8 mouse cellular contexts compared by ENCODE assay signal in genomic region chr17:29711076-29711744, GRCm38 (mm10). TPM values are rescaled to one million over a fixed set of nuclear protein-coding genes. Genes with fewer than 3 reads are reported as not detected.
DNase-seq lines count a peak whose midpoint lies in the region; ATAC-seq and TF ChIP-seq lines count a peak whose summit lies in the region.

No protein-coding gene starts in this region.

- H3K9me3 ChIP-seq in forebrain, embryonic 14.5 days (replicated peaks; ENCODE audit: control insufficient read depth, low read length), result no peaks in the 10 kb centered on the region
- H3K9me3 ChIP-seq in limb, embryonic 14.5 days (ENCODE audit: control insufficient read depth, low read length), result no peaks in the 10 kb centered on the region

- peak overlapping the region; percentile 33 for H3K9ac ChIP-seq in forebrain, embryonic 14.5 days (ENCODE audit: low read length)
- no peak overlapping the region for H3K9ac ChIP-seq in limb, embryonic 14.5 days (ENCODE audit: low read depth, low read length, severe bottlenecking)

- H3K4me2 ChIP-seq in forebrain, embryonic 14.5 days (ENCODE audit: low read length), result peak overlapping the region; percentile 10; the same call in 1 of the 2 replicates
- H3K4me2 ChIP-seq in limb, embryonic 14.5 days (replicated peaks; ENCODE audit: low read depth, low read length, severe bottlenecking), result no peak overlapping the region

- H3K4me1 ChIP-seq in forebrain, embryonic 14.5 days (ENCODE audit: control insufficient read depth, insufficient read depth, low read length), result peaks cover 73% of the 10 kb centered on the region
- peaks cover 39% of the 10 kb centered on the region for H3K4me1 ChIP-seq in limb, embryonic 14.5 days (ENCODE audit: control insufficient read depth, insufficient read depth, low read length)

- peak; percentile 48 for DNase-seq in adrenal gland, adult 2 months
- DNase-seq in adrenal gland, postnatal 4 days (ENCODE audit: low spot score in 2 of 2), result no peak
- peak; percentile 15 for DNase-seq in lung, postnatal 14 days
- no peak for DNase-seq in lung, postnatal 10 days
- peak; percentile 88 for DNase-seq in forebrain, embryonic 14.5 days (ENCODE audit: low spot score)
- DNase-seq in limb, embryonic 14.5 days (ENCODE audit: low spot score), result peak; percentile 48
- DNase-seq in gastrocnemius, adult 18-20 months (ENCODE audit: low spot score), result no peak
- no peak for DNase-seq in spleen, postnatal 4 days (ENCODE audit: low spot score in 2 of 2)

- TF ChIP-seq POLR2A in limb, embryonic 14.5 days (IDR thresholded peaks at IDR 0.05; ENCODE audit: borderline replicate concordance, extremely low read depth, insufficient read depth, insufficient read length), result no peak

- WGBS in forebrain, embryonic 14.5 days, result 36% methylated on average over 19 of the region's 19 CpGs
- 39% methylated on average over 19 of the region's 19 CpGs for WGBS in limb, embryonic 14.5 days

- no peak overlapping the region for H3K4me3 ChIP-seq in forebrain, embryonic 14.5 days (ENCODE audit: low read depth, low read length)
- H3K4me3 ChIP-seq in limb, embryonic 14.5 days (replicated peaks; ENCODE audit: low read length), result no peak overlapping the region

- H3K36me3 ChIP-seq in forebrain, embryonic 14.5 days (ENCODE audit: control insufficient read depth, insufficient read depth, low read length), result no peaks in the 10 kb centered on the region
- no peaks in the 10 kb centered on the region for H3K36me3 ChIP-seq in limb, embryonic 14.5 days (ENCODE audit: control insufficient read depth, insufficient read depth, low read length)

- peak; percentile 30 for ATAC-seq in forebrain, embryonic 14.5 days
- ATAC-seq in limb, embryonic 14.5 days (ENCODE audit: low FRiP score, low read depth), result no peak

- peak overlapping the region; percentile 88 for H3K27ac ChIP-seq in forebrain, embryonic 14.5 days (ENCODE audit: low read depth, low read length)
- no peak overlapping the region for H3K27ac ChIP-seq in limb, embryonic 14.5 days (replicated peaks; ENCODE audit: low read depth, low read length)

- H3K27me3 ChIP-seq in forebrain, embryonic 14.5 days (replicated peaks; ENCODE audit: control insufficient read depth, insufficient read depth, low read length), result no peaks in the 10 kb centered on the region
- no peaks in the 10 kb centered on the region for H3K27me3 ChIP-seq in limb, embryonic 14.5 days (ENCODE audit: control insufficient read depth, insufficient read depth, low read length)

RNA-seq across cellular contexts. Expression of gene Ccdc167, which starts 5.6 kb away (rescaled TPM):
- 10 to 100 TPM in 1 of 2 experiments, 1 to 10 TPM in 1; 7.5 to 10.4 TPM for total RNA-seq in adrenal gland, adult 2 months (2021)
- 3.5 and 4.4 TPM in 2 replicates for polyA plus RNA-seq in adrenal gland, adult 2 months (2012; rRNA removed)
- 10 to 100 TPM; 18.2 to 19.3 TPM for total RNA-seq in adrenal gland, postnatal 4 days (2021)
- 12.8 and 14.0 TPM in 2 replicates for polyA plus RNA-seq in forebrain, embryonic 14.5 days (2014; fragmentation: Nextera tagmentation; extraction: Ambion mirVana)
- 16.6 and 19.3 TPM in 2 replicates for polyA plus RNA-seq in limb, embryonic 14.5 days (2012; rRNA removed)
- 13.1 and 15.8 TPM in 2 replicates for polyA plus RNA-seq in limb, embryonic 14.5 days (2014; fragmentation: Nextera tagmentation; extraction: Ambion mirVana)
- total RNA-seq in gastrocnemius, adult 18-20 months (2021), result 1 to 10 TPM; 5.9 to 6.3 TPM

RNA-seq across cellular contexts. Expression of gene Cmtr1, which starts 50.8 kb away (rescaled TPM):
- total RNA-seq in adrenal gland, adult 2 months (2021), result 10 to 100 TPM; 82.5 to 89.1 TPM
- 18.5 and 24.8 TPM in 2 replicates for polyA plus RNA-seq in adrenal gland, adult 2 months (2012; rRNA removed)
- 100 to 1,000 TPM in 1 of 2 experiments, 10 to 100 TPM in 1; 99.2 to 101 TPM for total RNA-seq in adrenal gland, postnatal 4 days (2021)
- 116 and 138 TPM in 2 replicates for polyA plus RNA-seq in forebrain, embryonic 14.5 days (2014; fragmentation: Nextera tagmentation; extraction: Ambion mirVana)
- polyA plus RNA-seq in limb, embryonic 14.5 days (2012; rRNA removed), result 42.8 and 54.3 TPM in 2 replicates
- 95.8 and 109 TPM in 2 replicates for polyA plus RNA-seq in limb, embryonic 14.5 days (2014; fragmentation: Nextera tagmentation; extraction: Ambion mirVana)
- 10 to 100 TPM; 39.4 to 43.5 TPM for total RNA-seq in gastrocnemius, adult 18-20 months (2021)

Comparison
In these comparisons a context has a peak if more than half of its experiments do, and no peak if none do; other contexts are left out.
1. DNase-seq: peak in adrenal gland, adult 2 months (single experiment), lung, postnatal 14 days (single experiment), forebrain, embryonic 14.5 days (single experiment) and limb, embryonic 14.5 days (single experiment); none in adrenal gland, postnatal 4 days (0 of 2), lung, postnatal 10 days (single experiment), gastrocnemius, adult 18-20 months (single experiment) and spleen, postnatal 4 days (0 of 2).